Mouse (Mus musculus) cerebellum, postnatal 10 days (tissue): ENCODE measurements around the gene Duxbl3.
A peak's percentile ranks its signal among the peaks of the same experiment; 100 is the strongest.
"Not testable (repeated sequence)": the region's sequence is repeated elsewhere in the genome, so short reads cannot be mapped to it uniquely, and the experiment has no call there.

Source experiments
- DNase-seq, 2 experiments: peaks; one replicate each; pipeline ENCODE4 v3.0.0; 2021; ENCODE audit warnings: mixed read lengths in 2 of 2

Duxbl3 gene

GRCm38 (mm10) chr14:26257756-26258617, at the start of gene Duxbl3:
Duxbl3 (plus strand) TSS chr14:26257962.
- DNase-seq = not testable (repeated sequence)

GRCm38 (mm10) chr14:26216233-26217000, 41.3 kb upstream of the Duxbl3 start:
- not testable (repeated sequence) for DNase-seq

- DNase-seq = not testable (repeated sequence)
Observed at GRCm38 (mm10) chr14:26237183-26237582, 20.6 kb upstream of the Duxbl3 start.

- not testable (repeated sequence) for DNase-seq
Observed at GRCm38 (mm10) chr14:26258729-26259128, 967 bp downstream of the Duxbl3 start.

- not testable (repeated sequence) for DNase-seq
Observed at GRCm38 (mm10) chr14:26286737-26287136, 29.0 kb downstream of the Duxbl3 start.

DNA sequence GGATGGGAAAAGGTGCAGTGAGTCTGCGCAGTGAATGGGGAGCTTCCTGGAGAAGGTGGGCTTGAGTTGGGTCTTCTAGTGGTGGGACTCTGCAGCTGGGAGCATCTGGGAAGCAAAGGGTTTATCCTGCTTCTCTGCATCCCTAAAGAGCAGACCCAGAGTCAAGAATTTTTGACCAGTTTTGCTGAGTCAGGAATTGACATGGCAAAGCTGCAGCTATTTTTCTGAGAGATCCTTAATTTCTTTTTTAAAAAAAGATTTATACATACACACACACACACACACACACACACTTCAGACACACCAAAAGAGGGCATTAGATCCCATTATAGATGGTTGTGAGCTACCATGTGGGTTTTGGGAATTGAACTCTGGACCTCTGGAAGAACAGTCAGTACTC, 36.1 kb downstream of the Duxbl3 start:
- DNase-seq = no peak

GRCm38 (mm10) chr14:26297055-26297454, 39.3 kb downstream of the Duxbl3 start:
- peak in 1 of 2 experiments; percentile 8 for DNase-seq

DNA sequence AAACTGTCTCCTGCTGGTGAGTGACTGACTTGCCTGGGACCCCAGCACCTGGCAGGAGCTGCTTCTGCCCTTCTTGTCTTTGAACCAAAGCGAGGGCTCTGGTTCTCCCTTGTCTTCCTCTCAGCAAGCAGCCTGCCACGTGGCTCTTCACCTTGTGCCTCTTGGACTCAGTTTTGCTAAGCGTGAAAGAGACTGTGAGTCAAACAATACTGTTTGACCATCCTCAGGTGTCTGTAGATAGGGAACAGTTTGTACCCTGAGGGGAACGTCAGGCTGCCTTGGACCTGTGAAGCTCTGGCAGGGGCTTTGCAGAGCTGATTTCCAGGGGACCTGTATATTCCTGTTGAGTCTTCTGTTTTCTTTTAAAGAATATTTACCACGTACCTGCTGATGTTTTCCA, 39.7 kb downstream of the Duxbl3 start:
- no peak for DNase-seq

DNA sequence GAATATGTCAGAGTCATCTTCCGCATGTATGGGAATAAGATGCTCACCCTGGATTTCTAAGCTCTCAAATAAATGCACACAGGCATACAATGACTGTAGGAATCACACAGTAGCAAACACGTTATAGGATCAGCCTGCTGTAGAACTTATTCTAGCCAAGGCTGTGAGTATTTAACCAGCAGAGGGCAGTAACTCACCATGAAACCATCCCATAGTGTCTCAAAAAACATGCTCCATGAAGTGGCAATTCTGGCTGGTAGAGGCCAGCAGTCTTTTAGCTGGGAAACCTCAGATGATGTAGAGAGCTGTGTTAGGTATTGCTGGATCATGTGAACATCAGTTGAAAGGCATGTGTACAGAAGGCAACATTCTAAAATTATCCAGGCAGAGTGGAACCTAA, 45.3 kb downstream of the Duxbl3 start:
- DNase-seq = peak; percentile 73 to 84

- peak; percentile 58 to 65 for DNase-seq
Observed at GRCm38 (mm10) chr14:26306032-26306431, 48.3 kb downstream of the Duxbl3 start.

DNA sequence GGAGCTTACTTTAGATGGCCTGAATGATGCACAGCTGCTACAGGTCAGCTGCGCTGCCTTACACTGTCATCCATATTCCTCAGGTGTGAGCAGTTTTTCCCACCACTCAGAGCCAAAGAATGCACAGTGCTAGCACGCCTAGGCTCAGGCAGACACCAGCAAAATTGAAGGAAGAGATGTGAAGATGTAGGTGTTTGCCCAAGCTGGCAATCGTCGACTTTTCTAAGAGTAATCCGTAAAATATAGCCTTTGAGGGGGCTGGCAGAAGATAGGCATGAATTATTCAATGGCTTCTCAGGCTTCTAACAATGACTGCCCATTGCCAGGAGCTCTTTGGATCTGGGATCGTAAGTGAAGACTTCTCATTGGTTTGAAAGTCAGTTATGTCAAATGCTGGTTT, 51.1 kb downstream of the Duxbl3 start:
- DNase-seq = no peak

DNA sequence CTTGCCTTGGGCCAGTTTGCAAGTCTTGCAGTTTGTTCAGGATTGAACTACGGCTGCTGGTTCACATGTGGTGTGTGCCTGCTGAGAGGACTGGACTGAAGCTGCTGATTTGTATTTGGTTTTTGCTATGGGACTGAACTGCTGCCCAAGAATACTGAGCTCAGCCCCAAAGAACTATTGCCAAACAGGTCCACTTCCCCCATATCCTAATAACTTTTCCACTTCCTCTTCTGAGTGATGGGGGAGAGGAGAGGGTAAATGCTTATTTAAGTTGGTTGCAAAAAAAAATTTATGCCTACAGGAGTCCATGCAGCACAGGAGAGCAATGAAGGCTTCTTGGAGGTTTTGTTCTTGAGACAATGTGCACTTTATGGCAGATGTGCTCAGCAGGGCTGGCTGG, 51.7 kb downstream of the Duxbl3 start:
- DNase-seq = no peak

- DNase-seq = no peak
Observed at GRCm38 (mm10) chr14:26316246-26316730, 58.5 kb downstream of the Duxbl3 start.
